Mouse (Mus musculus) ES-E14 (cell line): Measurements from ENCODE around the gene Tex10. TPM values are rescaled to one million over a fixed set of nuclear protein-coding genes. Genes with fewer than 3 reads are reported as not detected.
A peak's percentile ranks its signal among the peaks of the same experiment; 100 is the strongest.

ENCODE experiments used
- DNase-seq: peaks from one replicate; pipeline ENCODE4 v3.0.0-alpha.2; 2013; ENCODE audit warnings: low read depth, low spot score
- H3K27ac ChIP-seq: 2 replicates; pipeline ENCODE4 v1.5.1; 2012; ENCODE audit warnings: low read depth, mild to moderate bottlenecking, low read length, moderate library complexity, mixed read lengths; ENCODE audit not compliant: poor library complexity, insufficient read depth, severe bottlenecking
- H3K36me3 ChIP-seq: 2 replicates; pipeline ENCODE4 v1.6.1; 2012; ENCODE audit warnings: mild to moderate bottlenecking, low read length, moderate library complexity, mixed read lengths; ENCODE audit not compliant: control insufficient read depth, poor library complexity, insufficient read depth, severe bottlenecking
- H3K4me1 ChIP-seq, 2 experiments: fragments of 150-350 bp in 1 of 2; sonication (generic) in 1 of 2; 2 replicates each; pipeline ENCODE4 v1.6.1; 2012; ENCODE audit warnings: low read length in 2 of 2, mild to moderate bottlenecking in 1 of 2, mixed read lengths in 1 of 2; ENCODE audit not compliant: control insufficient read depth in 2 of 2, insufficient read depth in 2 of 2, poor library complexity in 1 of 2
- H3K4me3 ChIP-seq, 2 experiments: fragments of 150-350 bp in 1 of 2; sonication (generic) in 1 of 2; 2 replicates each; pipeline ENCODE4 v1.5.1; 2012; ENCODE audit warnings: low read length in 2 of 2, low read depth in 1 of 2, mild to moderate bottlenecking in 1 of 2, mixed read lengths in 1 of 2; ENCODE audit not compliant: insufficient read depth in 1 of 2, poor library complexity in 1 of 2, severe bottlenecking in 1 of 2
- H3K9ac ChIP-seq: 2 replicates; pipeline ENCODE4 v1.6.1; 2012; ENCODE audit warnings: low read depth, mild to moderate bottlenecking, low read length, mixed read lengths; ENCODE audit not compliant: poor library complexity, insufficient read depth, severe bottlenecking
- H3K9me3 ChIP-seq: fragments of 150-350 bp; sonication (generic); 2 replicates; pipeline ENCODE4 v1.6.1; 2012; ENCODE audit warnings: low read depth, mild to moderate bottlenecking, low read length; ENCODE audit not compliant: control insufficient read depth, insufficient read depth
- CHD2 ChIP-seq: IDR thresholded peaks from 2 replicates; pipeline ENCODE4 v1.6.1; 2014; ENCODE audit warnings: mild to moderate bottlenecking, low read depth, low read length, inconsistent platforms
- HCFC1 ChIP-seq: IDR thresholded peaks from 2 replicates; pipeline ENCODE4 v1.6.1; 2012; ENCODE audit warnings: low read length, inconsistent platforms, borderline replicate concordance; ENCODE audit not compliant: insufficient read depth
- MAFK ChIP-seq: IDR thresholded peaks from 2 replicates; pipeline ENCODE4 v1.6.1; 2014; ENCODE audit warnings: mild to moderate bottlenecking, low read depth, low read length, inconsistent platforms; ENCODE audit not compliant: insufficient read depth
- ZC3H11A ChIP-seq: IDR thresholded peaks from 2 replicates; pipeline ENCODE4 v1.6.1; 2012; ENCODE audit warnings: low read depth, mild to moderate bottlenecking, inconsistent platforms, low read length, borderline replicate concordance
- ZNF384 ChIP-seq: IDR thresholded peaks from 2 replicates; pipeline ENCODE4 v1.6.1; 2012; ENCODE audit warnings: low read depth, low read length, inconsistent platforms
- in situ Hi-C, 2 experiments: fragments of 600-800 bp; cut with MboI; formaldehyde crosslinking; loops; one replicate each; pipeline ENCODE4 v1.15.1; 2025; ENCODE audit warnings: low sequenced_read_pairs in 2 of 2, inconsistent platforms in 1 of 2; ENCODE audit not compliant: unreplicated experiment in 2 of 2
- total RNA-seq: library from RNA; depleted of rRNA; stranded (reverse); fragments of 300-350 nt; gene quantifications from 2 replicates; pipeline ENCODE4 v1.2.3, GENCODE M21; 2012; rRNA removed

The Tex10 gene
- 83.8 and 94.1 TPM in 2 replicates for total RNA-seq

- Histone ChIP-seq H3K27ac (peak within 1 kb of the TSS; percentile 78), H3K4me1 (peaks cover 2 to 3% of the 10 kb centered on the region in 2 experiments; a peak in 3 of 4 replicates), H3K9me3 (no peaks in the 10 kb centered on the region), H3K9ac (peak within 1 kb of the TSS; percentile 97), H3K4me3 (peak within 1 kb of the TSS; percentile 90 to 96), H3K36me3 (no peaks in the 10 kb centered on the region; the same call in 1 of the 2 replicates)
- DNase-seq, result peak; percentile 90
- TF ChIP-seq ZC3H11A (no peak), HCFC1 (no peak), MAFK (peak; percentile 37; the same call in 1 of the 2 replicates), ZNF384 (no peak; the same call in 1 of the 2 replicates), CHD2 (no peak)
- in situ Hi-C loops, result loop anchor here (25.0 kb wide), 2 partner anchors 89 to 1164 kb away; partner anchors contain the start of gene Rnf20 (in 1 of the 2)
Observed at GRCm38 (mm10) chr4:48472792-48473650, at the start of gene Tex10. Tex10 (minus strand) TSS chr4:48473459.

DNA sequence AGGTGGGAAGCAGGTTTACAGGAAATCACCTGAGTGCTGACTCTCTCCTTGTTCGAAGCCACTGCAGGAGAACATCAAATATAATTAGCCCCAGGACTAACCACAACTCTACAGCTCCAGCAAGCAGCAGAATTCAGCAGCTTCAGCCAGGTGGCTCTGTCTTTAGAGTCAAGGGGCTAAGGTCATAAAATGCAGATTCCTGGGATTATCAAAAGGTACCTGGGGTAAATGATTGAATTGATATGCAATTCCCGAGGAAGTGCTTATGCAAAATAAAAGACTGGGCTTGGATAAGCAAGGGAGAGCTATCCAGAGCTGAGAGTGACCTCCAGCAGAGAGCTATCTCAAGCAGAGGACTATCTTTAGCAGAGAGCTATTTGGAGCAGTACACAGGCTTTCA, 37.6 kb upstream of the Tex10 start:
- no peak overlapping the region for H3K4me3 ChIP-seq
- no peak overlapping the region for H3K27ac ChIP-seq
- TF ChIP-seq ZNF384, result no peak
- TF ChIP-seq MAFK, result no peak
- no peak for TF ChIP-seq HCFC1
- TF ChIP-seq CHD2, result no peak
- TF ChIP-seq ZC3H11A, result no peak
- DNase-seq, result peak; percentile 43
- no peaks in the 10 kb centered on the region for H3K4me1 ChIP-seq
- H3K9ac ChIP-seq, result no peak overlapping the region
- no peaks in the 10 kb centered on the region for H3K36me3 ChIP-seq
- peaks cover 1% of the 10 kb centered on the region; the same call in 1 of the 2 replicates for H3K9me3 ChIP-seq
- in situ Hi-C loops, result no loop called here

DNA sequence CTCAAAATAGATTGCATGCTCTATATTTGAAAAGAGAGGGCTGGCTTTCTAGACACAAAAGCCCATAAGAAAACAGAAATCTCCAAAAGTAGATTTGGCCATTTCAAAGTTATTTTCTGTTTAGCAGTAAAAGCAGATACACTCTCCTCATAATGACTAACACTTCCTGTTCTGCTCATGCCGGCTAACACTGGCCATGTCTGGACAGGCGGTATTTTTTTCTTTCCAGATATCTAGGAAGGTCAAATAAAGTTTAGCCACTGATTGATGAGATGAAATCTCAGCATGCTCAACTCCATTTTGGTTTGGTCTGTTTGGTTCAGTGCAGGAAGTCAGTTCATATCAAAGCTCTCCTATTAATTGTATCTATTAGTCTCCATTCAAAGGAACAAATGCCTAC, 19.3 kb upstream of the Tex10 start:
- no peak for DNase-seq
- H3K4me3 ChIP-seq, result no peak overlapping the region
- no peaks in the 10 kb centered on the region for H3K9me3 ChIP-seq
- H3K9ac ChIP-seq, result no peak overlapping the region
- in situ Hi-C loops, result no loop called here
- peaks cover 4 to 5% of the 10 kb centered on the region in 2 experiments; a peak in 3 of 4 replicates for H3K4me1 ChIP-seq
- no peaks in the 10 kb centered on the region for H3K36me3 ChIP-seq
- no peak for TF ChIP-seq CHD2
- TF ChIP-seq HCFC1, result no peak
- TF ChIP-seq MAFK, result no peak
- TF ChIP-seq ZNF384, result no peak
- no peak for TF ChIP-seq ZC3H11A
- no peak overlapping the region for H3K27ac ChIP-seq

DNA sequence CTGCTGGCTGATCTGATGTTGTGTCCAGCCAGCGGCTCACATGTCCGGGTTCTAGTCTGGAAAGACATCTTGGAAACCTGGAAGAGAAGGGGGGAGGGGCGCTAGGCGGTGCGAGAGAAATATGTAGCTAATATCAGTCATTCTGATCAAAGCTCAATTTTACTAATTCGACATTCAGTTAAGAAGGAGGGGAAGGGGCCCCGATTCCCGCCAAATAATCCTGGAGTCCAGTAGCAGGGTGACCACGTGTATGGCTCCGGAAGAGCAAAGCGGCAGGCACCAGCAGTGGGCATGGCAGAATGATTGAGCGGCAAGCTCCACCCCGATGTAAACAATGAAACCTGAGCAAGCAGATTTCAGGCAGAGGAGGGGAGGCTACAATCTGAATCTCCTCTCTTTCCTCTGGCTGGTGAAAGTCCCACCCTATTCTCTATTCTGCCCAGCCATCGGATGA, 18.1 kb upstream of the Tex10 start:
- H3K27ac ChIP-seq, result no peak overlapping the region; the same call in 1 of the 2 replicates
- TF ChIP-seq HCFC1, result no peak
- 0 out of 2 replicates have a peak, but pooled peaks have one; percentile 51 for TF ChIP-seq MAFK
- H3K9me3 ChIP-seq, result no peaks in the 10 kb centered on the region
- in situ Hi-C loops, result no loop called here
- peak overlapping the region; percentile 75 for H3K9ac ChIP-seq
- peaks cover 4 to 5% of the 10 kb centered on the region in 2 experiments; a peak in 3 of 4 replicates for H3K4me1 ChIP-seq
- no peak for DNase-seq
- H3K4me3 ChIP-seq, result peak overlapping the region; percentile 39 to 47
- no peaks in the 10 kb centered on the region for H3K36me3 ChIP-seq
